Mouse (Mus musculus) left cerebral cortex, adult 2 months (tissue): ENCODE data around the gene Tssk6. TPM values are rescaled to one million over a fixed set of nuclear protein-coding genes. Genes with fewer than 3 reads are reported as not detected.

Source experiments
- DNase-seq, 2 experiments: peaks; one replicate each; pipeline ENCODE4 v3.0.0; 2021 to 2022; ENCODE audit warnings: low spot score in 2 of 2, mixed read lengths in 1 of 2; ENCODE audit errors: extremely low spot score in 1 of 2
- H3K27ac ChIP-seq: fragments of 200-600 bp; 2 replicates; pipeline ENCODE4 v1.8.1; 2022
- H3K4me3 ChIP-seq: fragments of 200-600 bp; 2 replicates; pipeline ENCODE4 v1.8.1; 2022
- CTCF ChIP-seq: fragments of 200-600 bp; IDR thresholded peaks from 2 replicates; pipeline ENCODE4 v1.8.1; 2022; ENCODE audit warnings: antibody characterized with exemption, mild to moderate bottlenecking, moderate library complexity
- intact Hi-C: fragments of 180-260 bp; cut with DNase I; formaldehyde crosslinking; loops from one replicate; pipeline ENCODE4 v1.15.1; 2025
- total RNA-seq, 2 experiments: library from RNA; stranded (reverse); gene quantifications; 2 replicates each; pipeline ENCODE4 v1.2.3; 2021

Gene Tssk6
- total RNA-seq, 2 experiments from 2014 or later = 0.25 TPM; not detected in 1

GRCm38 (mm10) chr8:69874654-69875053, 27.3 kb upstream of the Tssk6 start:
- Histone ChIP-seq H3K4me3 (no peak overlapping the region), H3K27ac (no peak overlapping the region)
- DNase-seq = no peak
- TF ChIP-seq CTCF = no peak
- intact Hi-C loops = loop anchor here (1.0 to 5.0 kb wide), 2 partner anchors 42 to 123 kb away; partner anchors contain the start of gene Gatad2a

GRCm38 (mm10) chr8:69876097-69876496, 25.9 kb upstream of the Tssk6 start:
- no peak for DNase-seq
- TF ChIP-seq CTCF = no peak
- intact Hi-C loops = no loop called here
- Histone ChIP-seq H3K4me3 (no peak overlapping the region), H3K27ac (no peak overlapping the region)

DNA sequence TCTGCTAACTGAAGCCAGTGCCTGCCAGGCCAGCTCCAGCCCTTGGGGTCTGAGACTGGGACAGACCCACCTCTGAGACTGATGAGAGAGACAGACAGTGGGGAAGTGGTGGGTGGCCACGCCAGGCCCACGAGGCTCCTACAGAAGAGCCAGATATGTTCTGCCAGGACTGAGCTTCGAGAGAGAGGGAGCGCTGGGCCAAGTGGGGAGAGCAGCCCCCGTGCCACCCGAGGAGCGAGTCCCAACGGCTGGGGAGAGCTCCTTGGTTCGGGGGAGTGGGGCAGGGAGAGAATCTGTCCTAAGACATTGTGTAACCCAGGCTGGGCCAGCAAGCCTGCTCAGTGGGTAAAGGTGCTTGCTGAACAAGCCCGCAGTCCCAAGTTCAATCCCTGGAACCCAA, 25.0 kb upstream of the Tssk6 start:
- intact Hi-C loops = no loop called here

GRCm38 (mm10) chr8:69877396-69877795, 24.6 kb upstream of the Tssk6 start:
- intact Hi-C loops = no loop called here
- TF ChIP-seq CTCF = no peak
- DNase-seq = peak in 1 of 2 experiments; percentile 4
- H3K4me3 ChIP-seq = no peak overlapping the region
- H3K27ac ChIP-seq = no peak overlapping the region

More for the DNA sequence above, 25.0 kb upstream of the Tssk6 start:
- no peak for TF ChIP-seq CTCF
- no peak overlapping the region for H3K27ac ChIP-seq
- H3K4me3 ChIP-seq = no peak overlapping the region
- DNase-seq = peak in 1 of 2 experiments; percentile 6

DNA sequence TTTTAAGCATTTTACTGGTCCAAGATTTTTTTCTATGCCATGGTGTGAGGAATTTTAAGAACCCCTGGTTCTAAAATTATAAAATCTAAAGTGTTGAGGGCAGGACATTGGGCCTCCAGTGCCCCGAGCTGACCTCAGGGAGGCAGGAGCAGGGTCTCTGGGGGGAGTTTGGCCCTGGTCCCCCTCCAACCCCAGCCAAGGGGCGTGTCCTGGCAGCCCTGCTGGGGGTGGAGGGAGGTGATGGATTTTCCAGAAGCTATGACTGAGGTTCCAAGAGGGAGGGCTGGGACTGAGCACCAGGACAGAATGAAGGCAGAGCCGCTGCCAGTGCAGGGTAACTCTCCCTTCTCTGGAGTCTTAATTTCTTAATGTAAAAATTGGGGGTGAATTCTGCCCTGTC, 24.0 kb upstream of the Tssk6 start:
- H3K27ac ChIP-seq = no peak overlapping the region
- DNase-seq = no peak
- intact Hi-C loops = no loop called here
- no peak overlapping the region for H3K4me3 ChIP-seq
- no peak for TF ChIP-seq CTCF

- TF ChIP-seq CTCF = no peak
- intact Hi-C loops = no loop called here
- Histone ChIP-seq H3K4me3 (no peak overlapping the region), H3K27ac (no peak overlapping the region)
- no peak for DNase-seq
Measured at GRCm38 (mm10) chr8:69879678-69880077, 22.3 kb upstream of the Tssk6 start.

GRCm38 (mm10) chr8:69880841-69881240, 21.1 kb upstream of the Tssk6 start:
- no peak for DNase-seq
- intact Hi-C loops = no loop called here
- no peak for TF ChIP-seq CTCF
- H3K4me3 ChIP-seq = no peak overlapping the region
- no peak overlapping the region for H3K27ac ChIP-seq

DNA sequence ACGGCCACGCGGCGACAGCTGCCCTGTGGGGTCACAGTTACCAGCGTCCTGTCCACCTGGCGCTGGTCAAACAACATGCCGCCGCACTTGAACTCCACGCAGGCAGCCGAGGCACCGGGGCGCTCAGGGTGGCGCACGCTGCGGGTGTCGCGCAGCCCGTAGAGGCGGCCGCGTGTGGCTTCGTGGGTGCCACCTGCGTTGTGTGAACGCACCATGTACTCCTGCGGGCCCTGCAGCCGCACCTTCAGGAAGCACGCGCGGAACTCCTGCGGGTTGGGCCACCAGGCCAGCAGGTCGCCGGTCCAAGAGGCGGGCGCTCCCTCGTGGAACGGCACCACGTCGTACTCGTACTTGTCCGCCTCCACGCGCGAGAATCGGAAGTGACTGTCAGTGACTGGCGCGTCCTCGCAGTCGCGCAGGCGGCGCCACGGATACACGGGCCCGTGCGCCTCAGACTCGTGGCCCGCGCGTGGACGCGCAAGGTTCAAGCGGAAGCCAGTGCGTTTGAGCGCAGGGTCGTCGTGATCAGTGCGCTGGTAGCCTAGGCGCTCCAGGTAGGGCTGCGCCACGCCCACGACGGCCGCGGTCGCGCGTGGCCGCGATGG, 20.6 kb upstream of the Tssk6 start:
- intact Hi-C loops = no loop called here
- no peak for TF ChIP-seq CTCF
- peak overlapping the region; percentile 35 for H3K4me3 ChIP-seq
- DNase-seq = no peak
- H3K27ac ChIP-seq = no peak overlapping the region

DNA sequence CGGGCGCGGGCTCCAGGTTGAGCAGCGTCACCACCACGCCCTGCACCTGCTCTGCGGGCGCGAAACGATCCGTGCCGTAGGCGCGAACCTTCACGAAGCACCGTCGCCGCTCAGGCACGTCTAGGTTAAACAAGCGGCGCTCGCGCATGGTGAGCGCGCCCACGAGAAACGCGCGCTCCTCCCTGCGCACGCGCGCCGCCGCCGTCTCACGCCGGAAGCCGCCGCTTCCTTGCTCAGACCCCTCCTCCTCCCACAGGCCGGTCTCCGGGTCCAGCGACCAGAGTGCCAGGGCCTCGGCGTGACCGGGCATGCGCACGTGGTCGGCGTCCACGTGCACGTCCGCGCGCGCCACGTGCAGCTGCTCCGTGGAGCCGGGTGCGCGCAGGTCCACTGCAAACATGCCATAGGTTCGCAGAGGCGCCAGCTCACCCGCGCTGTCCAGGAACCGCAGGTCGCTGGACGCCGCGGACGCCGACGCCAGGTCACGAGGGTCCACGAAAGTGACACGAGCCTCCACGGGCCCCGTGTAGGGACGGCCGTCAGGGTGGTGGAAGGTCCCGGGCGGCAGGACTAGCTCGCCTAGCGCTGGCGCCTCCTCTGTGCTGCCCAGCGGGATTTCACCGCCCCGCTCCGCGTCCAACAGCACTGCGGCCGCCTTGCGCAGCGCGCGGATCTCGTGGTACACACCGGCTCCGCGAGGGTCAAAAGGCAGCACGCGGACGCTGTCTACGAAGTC, 19.8 kb upstream of the Tssk6 start:
- Histone ChIP-seq H3K27ac (no peak overlapping the region), H3K4me3 (peak overlapping the region; percentile 35)
- intact Hi-C loops = loop anchor here (2.0 kb wide), 1 partner anchor 21 kb away; the partner anchor contains the start of genes Ndufa13, Tssk6 and Yjefn3
- peak; percentile 61 for DNase-seq
- TF ChIP-seq CTCF = no peak

GRCm38 (mm10) chr8:69882833-69883600, 19.0 kb upstream of the Tssk6 start:
- no peak overlapping the region for H3K4me3 ChIP-seq
- H3K27ac ChIP-seq = no peak overlapping the region
- DNase-seq = no peak
- no peak for TF ChIP-seq CTCF
- intact Hi-C loops = loop anchor here (2.0 kb wide), 1 partner anchor 20 kb away; the partner anchor contains the start of genes Ndufa13, Tssk6 and Yjefn3

DNA sequence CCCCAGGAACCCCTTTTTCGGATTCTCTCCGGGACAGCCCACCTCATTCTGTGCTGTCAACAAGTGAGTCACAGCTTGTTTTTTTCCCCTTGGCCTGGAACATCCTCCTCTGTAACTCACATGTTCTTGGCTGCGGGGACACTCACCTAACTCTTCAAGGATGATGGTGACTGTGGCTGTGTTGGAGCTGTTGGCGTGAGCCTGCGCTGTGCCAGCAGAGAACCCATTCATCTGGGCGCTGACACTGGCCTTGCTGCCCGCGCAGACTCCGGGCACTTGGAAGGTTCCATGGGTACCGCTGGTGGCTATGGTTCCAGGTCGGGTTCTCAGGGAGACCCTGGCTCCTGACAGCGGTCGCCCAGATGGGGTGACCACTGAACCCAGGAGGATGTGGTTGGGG, 17.8 kb upstream of the Tssk6 start:
- Histone ChIP-seq H3K4me3 (no peak overlapping the region), H3K27ac (no peak overlapping the region)
- intact Hi-C loops = no loop called here
- TF ChIP-seq CTCF = no peak
- no peak for DNase-seq
